Mouse (Mus musculus) left cerebral cortex, adult 11 months (tissue): ENCODE results near the gene Eci1.
"Not testable (repeated sequence)": the region's sequence is repeated elsewhere in the genome, so short reads cannot be mapped to it uniquely, and the experiment has no call there.

Experiments used
- DNase-seq: peaks from one replicate; pipeline ENCODE4 v3.0.0; 2022; ENCODE audit warnings: low spot score

The Eci1 gene

GRCm38 (mm10) chr17:24440377-24440776, 13.9 kb downstream of the Eci1 start:
- DNase-seq: no peak

DNA sequence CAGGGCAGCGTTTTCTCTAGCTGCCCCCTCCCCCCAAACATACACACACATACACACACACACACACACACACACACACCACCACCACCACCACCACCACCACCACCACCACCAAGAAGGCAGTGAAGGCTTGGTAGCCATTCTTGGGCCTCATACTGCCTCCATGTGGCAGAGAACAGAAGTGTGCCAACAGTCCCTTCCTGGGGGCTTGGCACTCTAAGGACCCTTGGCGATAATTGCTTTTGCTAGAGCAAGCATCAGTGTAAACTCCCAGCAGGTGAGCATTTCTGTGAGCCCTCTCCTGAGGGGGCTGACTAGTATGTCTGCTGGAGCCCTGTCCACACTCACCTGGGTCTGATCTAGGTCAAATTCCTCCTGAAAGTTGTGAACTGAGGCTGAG, 14.7 kb downstream of the Eci1 start:
- no peak for DNase-seq

DNA sequence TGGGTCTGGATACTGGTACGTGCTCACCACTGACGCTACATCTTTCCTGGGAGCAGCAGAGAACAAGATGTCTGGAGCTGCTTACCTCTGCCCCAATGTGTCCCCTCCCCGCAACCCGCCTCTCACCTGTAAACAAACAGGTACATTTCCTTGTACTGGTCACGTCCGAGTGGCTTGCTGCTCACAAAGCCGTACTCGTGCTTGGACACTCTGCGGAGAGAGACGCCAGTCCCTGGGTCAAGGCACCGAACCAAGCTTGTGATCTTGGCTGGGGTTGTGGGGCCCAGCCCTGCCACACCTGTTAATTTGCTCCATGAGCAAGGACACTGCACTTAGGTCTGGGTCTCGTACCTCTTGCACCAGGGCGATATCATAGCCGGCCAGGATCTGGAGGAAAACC, 15.7 kb downstream of the Eci1 start:
- DNase-seq: no peak

GRCm38 (mm10) chr17:24442632-24443155, 16.3 kb downstream of the Eci1 start, which contains the start of gene Dnase1l2:
Dnase1l2 (minus strand) TSS chr17:24443105.
- no peak for DNase-seq

GRCm38 (mm10) chr17:24443409-24443808, 17.0 kb downstream of the Eci1 start:
- DNase-seq: no peak

DNA sequence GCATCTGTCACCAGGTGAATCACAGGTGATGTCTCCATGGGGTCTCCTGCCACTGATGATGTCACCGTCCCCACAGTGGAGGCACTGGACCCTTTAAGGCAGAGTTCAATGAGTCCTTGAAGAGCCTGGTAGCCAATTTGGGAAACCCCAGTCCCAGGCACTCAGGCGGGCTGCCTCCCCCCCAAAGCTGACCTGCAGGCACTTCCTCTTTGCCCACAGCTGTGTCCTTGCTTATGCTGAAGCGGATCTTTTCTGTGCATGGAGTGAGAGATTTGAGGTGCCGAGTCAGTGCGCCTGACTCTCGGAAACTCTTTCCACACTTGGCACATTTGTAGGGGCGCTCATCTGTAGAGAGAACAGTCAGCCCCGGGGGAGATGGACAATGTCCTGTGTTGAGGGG, 20.1 kb downstream of the Eci1 start:
- DNase-seq: no peak

DNA sequence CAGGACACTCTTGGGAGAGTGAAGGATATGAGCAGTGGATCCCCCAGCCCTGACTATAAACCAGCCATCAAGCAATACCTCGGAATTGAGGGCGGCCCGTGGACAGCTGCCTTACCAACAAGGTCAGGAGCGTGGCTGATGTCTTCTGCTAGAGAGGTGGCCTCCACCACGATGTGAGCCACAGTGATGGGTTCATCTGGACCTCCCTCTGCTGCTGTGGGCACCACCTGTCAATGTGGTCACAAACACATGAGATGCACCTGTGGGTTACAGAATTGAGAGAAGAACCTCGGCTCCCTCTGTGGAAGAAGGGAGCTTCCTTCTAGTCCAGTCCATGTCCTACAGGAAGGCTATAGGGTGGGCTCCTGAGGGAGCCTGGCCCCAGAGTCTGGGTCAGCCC, 23.1 kb downstream of the Eci1 start:
- DNase-seq: no peak

- no peak for DNase-seq
Observed at GRCm38 (mm10) chr17:24451220-24451619, 24.8 kb downstream of the Eci1 start.

GRCm38 (mm10) chr17:24453372-24453771, 26.9 kb downstream of the Eci1 start:
- DNase-seq: no peak

- DNase-seq: no peak
Observed at GRCm38 (mm10) chr17:24454218-24454755, 27.8 kb downstream of the Eci1 start.

- DNase-seq: peak; percentile 99
Observed at GRCm38 (mm10) chr17:24454756-24455522, 28.5 kb downstream of the Eci1 start.

- not testable (repeated sequence) for DNase-seq
Observed at GRCm38 (mm10) chr17:24455523-24456206, 29.2 kb downstream of the Eci1 start.

GRCm38 (mm10) chr17:24461580-24461979, 35.1 kb downstream of the Eci1 start:
- no peak for DNase-seq

GRCm38 (mm10) chr17:24462932-24463331, 36.5 kb downstream of the Eci1 start:
- no peak for DNase-seq

DNA sequence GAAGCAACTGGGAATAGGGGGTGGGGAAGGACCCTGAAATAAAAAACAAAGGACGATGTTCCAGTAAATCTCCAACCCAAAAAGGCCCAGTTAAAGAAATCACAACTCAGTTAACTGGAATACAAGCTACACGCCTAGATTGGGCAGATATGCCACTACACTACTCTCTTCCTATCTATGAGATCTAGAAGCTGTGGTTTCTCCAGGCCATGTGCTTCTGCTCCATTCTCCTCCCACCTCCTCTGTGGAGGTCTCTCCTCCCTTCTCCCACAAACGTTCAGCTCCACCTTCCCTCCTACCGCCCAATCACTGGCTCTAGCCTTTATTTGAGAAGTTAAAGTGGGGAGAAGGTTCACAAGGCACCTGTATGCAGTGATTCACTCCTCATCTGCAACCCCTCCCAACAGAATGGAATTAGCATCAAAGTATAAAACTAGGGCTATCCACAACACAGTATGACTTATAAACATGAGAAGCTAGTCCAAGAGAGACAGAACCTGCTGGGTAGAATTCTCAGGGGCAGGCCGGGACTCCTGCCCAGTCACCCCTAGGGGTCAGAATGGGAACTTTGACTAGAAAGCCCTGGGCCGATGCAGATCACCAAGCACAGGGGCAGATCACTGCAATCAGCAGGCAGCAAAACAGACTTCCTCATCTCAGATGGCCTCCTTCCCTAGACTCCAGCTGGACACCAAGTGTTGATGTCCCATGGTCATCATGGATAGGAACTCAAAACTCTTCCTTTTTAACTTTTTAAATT, 37.1 kb downstream of the Eci1 start:
- DNase-seq: no peak

DNA sequence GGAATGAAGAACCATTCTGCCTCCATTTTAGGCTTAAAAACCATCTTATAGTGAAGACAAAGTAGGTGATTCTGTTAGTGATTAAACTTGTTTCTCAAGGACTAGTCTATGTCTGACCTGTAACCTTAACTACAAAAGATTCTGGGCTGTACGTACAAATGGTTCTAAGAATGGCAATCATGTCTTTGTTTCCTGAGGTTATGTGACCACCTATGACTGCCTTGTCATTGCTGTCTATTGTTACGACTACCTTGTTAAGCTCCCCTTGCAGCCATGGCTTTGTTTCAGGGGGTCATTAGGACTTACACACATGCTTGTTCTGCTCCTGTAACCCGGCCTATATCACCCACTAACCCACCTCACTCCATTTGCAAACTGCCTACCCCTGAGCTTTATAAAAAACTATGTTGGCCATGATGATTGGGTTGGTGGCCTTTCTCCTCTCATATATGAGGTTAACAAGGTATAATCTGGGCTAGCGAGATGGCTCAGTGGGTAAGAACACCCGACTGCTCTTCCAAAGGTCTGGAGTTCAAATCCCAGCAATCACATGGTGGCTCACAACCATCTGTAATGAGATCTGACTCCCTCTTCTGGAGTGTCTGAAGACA, 42.3 kb downstream of the Eci1 start:
- DNase-seq: no peak

DNA sequence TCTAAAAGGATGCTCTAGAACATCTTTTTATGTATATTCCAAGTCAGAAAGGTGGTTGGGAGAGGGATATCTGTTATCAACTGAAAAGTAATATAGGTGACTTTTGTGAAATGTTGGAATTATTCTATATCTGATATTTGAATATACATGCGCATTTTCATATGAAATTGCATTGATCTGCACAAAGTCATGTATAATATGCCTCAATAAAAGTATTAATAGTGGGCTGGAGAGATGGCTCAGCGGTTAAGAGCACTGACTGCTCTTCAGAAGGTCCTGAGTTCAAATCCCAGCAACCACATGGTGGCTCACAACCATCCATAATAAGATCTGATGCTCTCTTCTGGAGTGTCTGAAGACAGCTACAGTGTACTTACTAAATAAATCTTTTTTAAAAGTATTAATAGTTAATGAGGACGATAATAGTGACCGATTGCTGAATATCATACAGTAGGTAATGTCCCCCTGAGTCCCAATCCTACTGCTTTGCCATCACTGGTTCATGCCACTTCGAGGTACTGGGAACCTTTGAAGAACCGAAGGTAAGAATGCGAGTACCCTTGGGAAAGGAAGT, 43.0 kb downstream of the Eci1 start:
- DNase-seq: no peak

GRCm38 (mm10) chr17:24469910-24470602, 43.6 kb downstream of the Eci1 start, which contains the start of the genes E4f1 and Pgp:
E4f1 (minus strand) TSS chr17:24470313.
Pgp (plus strand) TSS chr17:24470392.
- DNase-seq: peak; percentile 99

DNA sequence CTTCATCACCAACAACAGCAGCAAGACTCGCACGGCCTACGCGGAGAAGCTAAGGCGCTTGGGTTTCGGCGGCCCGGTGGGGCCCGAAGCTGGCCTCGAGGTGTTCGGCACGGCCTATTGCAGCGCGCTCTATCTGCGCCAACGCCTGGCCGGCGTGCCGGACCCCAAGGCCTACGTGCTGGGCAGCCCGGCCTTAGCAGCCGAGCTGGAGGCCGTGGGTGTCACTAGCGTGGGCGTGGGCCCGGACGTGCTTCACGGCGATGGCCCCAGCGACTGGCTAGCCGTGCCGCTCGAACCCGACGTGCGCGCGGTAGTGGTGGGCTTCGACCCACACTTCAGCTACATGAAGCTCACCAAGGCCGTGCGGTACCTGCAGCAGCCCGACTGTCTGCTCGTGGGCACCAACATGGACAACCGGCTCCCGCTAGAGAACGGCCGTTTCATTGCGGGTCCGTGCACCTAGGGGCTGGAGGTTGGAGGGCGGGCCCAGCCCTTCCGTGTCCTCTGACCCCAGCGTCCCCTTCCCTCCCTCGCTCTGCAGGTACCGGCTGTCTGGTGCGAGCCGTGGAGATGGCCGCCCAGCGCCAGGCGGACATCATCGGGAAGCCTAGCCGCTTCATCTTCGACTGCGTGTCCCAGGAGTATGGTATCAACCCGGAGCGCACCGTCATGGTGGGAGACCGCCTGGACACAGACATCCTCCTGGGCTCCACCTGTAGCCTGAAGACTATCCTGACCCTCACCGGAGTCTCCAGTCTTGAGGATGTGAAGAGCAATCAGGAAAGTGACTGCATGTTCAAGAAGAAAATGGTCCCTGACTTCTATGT, 44.5 kb downstream of the Eci1 start:
- no peak for DNase-seq

GRCm38 (mm10) chr17:24472512-24472911, 46.1 kb downstream of the Eci1 start:
- no peak for DNase-seq
